Mouse (Mus musculus): ENCODE measurements around the gene Slc7a8.

DNA sequence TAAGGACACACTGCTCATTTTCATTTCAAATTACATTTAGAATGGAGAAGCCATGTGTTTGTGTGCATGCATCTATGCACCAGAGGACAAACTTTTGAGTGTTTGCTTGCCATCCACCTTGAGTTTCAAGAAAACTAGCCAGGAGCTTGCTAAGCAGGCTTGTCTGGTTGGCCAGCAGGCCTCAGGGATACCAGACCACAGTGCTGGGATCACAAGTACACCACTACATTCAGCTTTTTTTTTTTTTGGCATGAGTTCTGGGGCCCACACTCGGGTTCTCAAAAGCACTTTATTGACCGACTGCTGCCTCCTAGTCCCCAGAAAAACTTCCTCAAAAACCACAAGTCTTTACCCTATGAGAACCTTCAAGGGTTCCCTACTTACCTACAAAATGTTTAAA, 107.4 kb downstream of the Slc7a8 start:
- no peak for TF ChIP-seq POLR2A (IDR thresholded peaks at IDR 0.05; ENCODE audit: low read depth, low read length)
- TF ChIP-seq CTCF (conservative IDR thresholded peaks at IDR 0.05; ENCODE audit: insufficient read depth, insufficient read length, low read depth, low read length) = no peak
